Mouse (Mus musculus) embryonic facial prominence, embryonic 11.5 days (tissue): Measurements from ENCODE around the gene Wdr24. TPM values are rescaled to one million over a fixed set of nuclear protein-coding genes. Genes with fewer than 3 reads are reported as not detected.

Experiments used
- ATAC-seq: fragments of 200-750 bp; cut with Nextera tagmentation; replicated peaks from 2 replicates; pipeline ENCODE4 v1.8.0; 2017; ENCODE audit warnings: low read depth; ENCODE audit not compliant: insufficient number of reproducible peaks, low FRiP score, low TSS enrichment
- DNase-seq: peaks from one replicate; pipeline ENCODE4 v3.0.0-alpha.2; 2015; ENCODE audit warnings: low spot score
- H3K27ac ChIP-seq: fragments of 300-500 bp; sonication (generic); replicated peaks from 2 replicates; pipeline ENCODE4 v1.5.1; 2014; ENCODE audit warnings: mild to moderate bottlenecking, low read depth, low read length, control low read depth
- H3K27me3 ChIP-seq: fragments of 300-500 bp; sonication (generic); 2 replicates; pipeline ENCODE4 v1.6.1; 2014; ENCODE audit warnings: mild to moderate bottlenecking, low read length, moderate library complexity, mixed read lengths; ENCODE audit not compliant: control insufficient read depth, insufficient read depth
- H3K36me3 ChIP-seq: fragments of 300-500 bp; sonication (generic); replicated peaks from 2 replicates; pipeline ENCODE4 v1.6.1; 2014; ENCODE audit warnings: low read depth, mild to moderate bottlenecking, low read length, moderate library complexity, mixed read lengths; ENCODE audit not compliant: control insufficient read depth, insufficient read depth
- H3K4me1 ChIP-seq: fragments of 300-500 bp; sonication (generic); 2 replicates; pipeline ENCODE4 v1.6.1; 2014; ENCODE audit warnings: low read length, mixed read lengths; ENCODE audit not compliant: control insufficient read depth, insufficient read depth
- H3K4me2 ChIP-seq: fragments of 300-500 bp; sonication (generic); 2 replicates; pipeline ENCODE4 v1.6.1; 2014; ENCODE audit warnings: low read depth, mild to moderate bottlenecking, control low read depth, low read length, moderate library complexity
- H3K4me3 ChIP-seq: fragments of 300-500 bp; sonication (generic); 2 replicates; pipeline ENCODE4 v1.5.1; 2014; ENCODE audit warnings: low read depth, low read length, control low read depth
- H3K9ac ChIP-seq: fragments of 300-500 bp; sonication (generic); replicated peaks from 2 replicates; pipeline ENCODE4 v1.6.1; 2014; ENCODE audit warnings: mild to moderate bottlenecking, control low read depth, low read length
- H3K9me3 ChIP-seq: fragments of 300-500 bp; sonication (generic); replicated peaks from 2 replicates; pipeline ENCODE4 v1.6.1; 2016; ENCODE audit warnings: mild to moderate bottlenecking, low read length, inconsistent platforms, mixed read lengths; ENCODE audit not compliant: control insufficient read depth
- WGBS: fragments of 180-500 bp; shearing (Covaris S2); extraction: QIAGEN DNeasy Blood & Tissue Kit; methylation state at CpG from one replicate; pipeline ENCODE4 v1.1.7; 2014; 5-methylcytosine and 5-hydroxymethylcytosine counted together
- polyA plus RNA-seq: library from polyadenylated mRNA; unstranded; fragments of >200 nt; fragmentation: Nextera tagmentation; extraction: Ambion mirVana; gene quantifications from 2 replicates; pipeline ENCODE4 v1.2.1, GENCODE M21; 2014

The Wdr24 gene
- polyA plus RNA-seq, 1 experiment from 2014 or later = 24.5 TPM

DNA sequence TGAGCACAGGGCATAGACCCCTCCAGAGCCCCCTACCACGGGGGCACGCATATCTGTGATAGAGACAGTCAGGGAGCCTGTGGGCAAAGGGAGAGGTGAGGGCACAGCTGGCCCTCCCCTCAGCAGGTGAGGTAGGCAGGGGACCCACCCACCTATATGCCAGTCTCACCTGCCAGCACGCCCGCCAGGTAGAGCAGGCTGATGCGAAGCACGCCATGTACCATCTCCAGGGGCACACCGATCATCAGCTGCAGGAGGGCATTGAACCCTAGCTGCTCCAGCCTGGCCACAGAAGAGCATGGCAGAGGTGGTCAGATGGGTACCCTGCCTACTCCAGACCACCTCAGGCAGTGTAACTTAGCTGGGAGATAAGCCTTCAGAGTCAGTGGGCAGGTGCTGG, 11.9 kb downstream of the Wdr24 start:
- Histone ChIP-seq H3K27me3 (no peaks in the 10 kb centered on the region), H3K9ac (peak overlapping the region; percentile 9; the same call in 1 of the 2 replicates), H3K4me2 (no peak overlapping the region), H3K36me3 (peaks cover 8% of the 10 kb centered on the region), H3K4me3 (no peak overlapping the region), H3K9me3 (no peaks in the 10 kb centered on the region), H3K4me1 (peaks cover 25% of the 10 kb centered on the region), H3K27ac (no peak overlapping the region)
- DNase-seq (no peak), ATAC-seq (no peak)
- WGBS = 94% methylated on average over 7 of the region's 7 CpGs

GRCm38 (mm10) chr17:25835816-25836215, 12.4 kb downstream of the Wdr24 start:
- no peak overlapping the region for H3K4me2 ChIP-seq
- H3K9ac ChIP-seq = no peak overlapping the region; the same call in 1 of the 2 replicates
- H3K27ac ChIP-seq = no peak overlapping the region
- DNase-seq (no peak), ATAC-seq (no peak)
- H3K4me3 ChIP-seq = no peak overlapping the region
- H3K9me3 ChIP-seq = no peaks in the 10 kb centered on the region
- H3K36me3 ChIP-seq = peaks cover 11% of the 10 kb centered on the region
- WGBS = 91% methylated on average over 16 of the region's 16 CpGs
- H3K4me1 ChIP-seq = peaks cover 25% of the 10 kb centered on the region
- no peaks in the 10 kb centered on the region for H3K27me3 ChIP-seq

- no peaks in the 10 kb centered on the region for H3K9me3 ChIP-seq
- peak overlapping the region; percentile 57 for H3K4me2 ChIP-seq
- DNase-seq (no peak), ATAC-seq (no peak)
- H3K4me3 ChIP-seq = peak overlapping the region; percentile 17
- H3K36me3 ChIP-seq = peaks cover 16% of the 10 kb centered on the region
- H3K4me1 ChIP-seq = peaks cover 21% of the 10 kb centered on the region
- no peak overlapping the region for H3K27ac ChIP-seq
- H3K9ac ChIP-seq = peak overlapping the region; percentile 35
- H3K27me3 ChIP-seq = no peaks in the 10 kb centered on the region
- 26% methylated on average over 22 of the region's 23 CpGs for WGBS
Observed at GRCm38 (mm10) chr17:25836397-25837075, 13.1 kb downstream of the Wdr24 start.

DNA sequence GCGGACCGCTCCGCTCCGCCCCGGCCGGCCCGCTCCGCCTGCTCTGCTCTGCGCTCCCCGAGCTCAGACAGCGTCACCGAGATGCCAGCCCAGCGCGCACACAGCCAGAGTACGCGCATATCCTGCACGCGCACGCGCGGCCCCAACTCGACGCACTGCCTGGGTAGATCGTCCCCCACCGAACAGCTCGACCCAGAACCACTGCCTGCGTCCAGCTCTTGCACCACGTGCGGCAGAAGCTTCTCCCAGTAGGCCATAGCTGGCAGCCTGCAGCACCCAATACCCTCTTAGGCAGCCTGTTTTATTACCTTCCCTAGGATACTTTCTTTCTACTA, 13.6 kb downstream of the Wdr24 start, which contains the start of gene Rhbdl1:
TSS of gene Rhbdl1 (minus strand) at position 220 of the 335 bp plus-strand sequence.
- H3K36me3 ChIP-seq = peaks cover 16% of the 10 kb centered on the region

GRCm38 (mm10) chr17:25837533-25837932, 14.1 kb downstream of the Wdr24 start:
- no peak overlapping the region for H3K27ac ChIP-seq
- H3K4me2 ChIP-seq = no peak overlapping the region
- no peak for DNase-seq
- ATAC-seq = no peak
- H3K36me3 ChIP-seq = peaks cover 16% of the 10 kb centered on the region
- WGBS = 44% methylated on average over 3 of the region's 3 CpGs
- H3K27me3 ChIP-seq = no peaks in the 10 kb centered on the region
- no peaks in the 10 kb centered on the region for H3K9me3 ChIP-seq
- H3K9ac ChIP-seq = peak overlapping the region; percentile 7; the same call in 1 of the 2 replicates
- peaks cover 19% of the 10 kb centered on the region for H3K4me1 ChIP-seq
- no peak overlapping the region for H3K4me3 ChIP-seq

More for the DNA sequence above, 13.6 kb downstream of the Wdr24 start, which contains the start of gene Rhbdl1:
- peaks cover 19% of the 10 kb centered on the region for H3K4me1 ChIP-seq
- WGBS = 2% methylated on average over 29 of the region's 29 CpGs
- peak within 1 kb of the TSS; percentile 17 for H3K4me3 ChIP-seq
- no peaks in the 10 kb centered on the region for H3K9me3 ChIP-seq
- peak within 1 kb of the TSS; percentile 57 for H3K4me2 ChIP-seq
- ATAC-seq (no peak), DNase-seq (peak; percentile 68)
- H3K27ac ChIP-seq = no peak within 1 kb of the TSS
- H3K27me3 ChIP-seq = no peaks in the 10 kb centered on the region
- peak within 1 kb of the TSS; percentile 35 for H3K9ac ChIP-seq

- H3K27ac ChIP-seq = no peak overlapping the region
- no peak overlapping the region for H3K4me3 ChIP-seq
- no peak overlapping the region for H3K9ac ChIP-seq
- no peak for DNase-seq
- H3K4me2 ChIP-seq = no peak overlapping the region
- H3K4me1 ChIP-seq = peaks cover 18% of the 10 kb centered on the region
- no peak for ATAC-seq
- H3K9me3 ChIP-seq = no peaks in the 10 kb centered on the region
- peaks cover 16% of the 10 kb centered on the region for H3K36me3 ChIP-seq
- H3K27me3 ChIP-seq = no peaks in the 10 kb centered on the region
- 85% methylated on average over 4 of the region's 4 CpGs for WGBS
Observed at GRCm38 (mm10) chr17:25838904-25839303, 15.5 kb downstream of the Wdr24 start.

GRCm38 (mm10) chr17:25839455-25840235, 16.2 kb downstream of the Wdr24 start:
- Histone ChIP-seq H3K4me3 (no peak overlapping the region), H3K27me3 (no peaks in the 10 kb centered on the region), H3K36me3 (peaks cover 16% of the 10 kb centered on the region), H3K9me3 (no peaks in the 10 kb centered on the region), H3K9ac (no peak overlapping the region), H3K4me2 (no peak overlapping the region), H3K27ac (no peak overlapping the region), H3K4me1 (peaks cover 10% of the 10 kb centered on the region)
- ATAC-seq (no peak), DNase-seq (no peak)
- 87% methylated on average over 14 of the region's 14 CpGs for WGBS

DNA sequence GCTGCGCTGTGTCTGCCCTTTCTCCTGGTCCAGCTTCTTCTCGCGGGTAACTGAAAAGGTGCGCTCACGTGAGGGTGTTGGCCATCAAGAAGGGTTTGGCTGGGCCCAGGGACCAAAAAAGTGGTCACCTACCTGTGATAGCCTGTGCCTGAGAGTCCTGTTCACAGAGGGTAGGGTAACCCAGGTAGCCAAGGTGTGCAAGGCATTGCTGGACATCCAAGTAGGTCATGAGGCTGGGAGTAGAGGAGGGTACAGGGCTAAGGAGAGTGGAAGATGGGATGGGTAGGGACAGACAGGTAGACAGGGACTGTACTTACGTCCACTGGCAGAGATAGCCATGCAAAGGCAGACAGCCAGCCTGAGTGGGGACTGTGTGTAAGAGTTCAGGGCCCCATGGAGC, 17.1 kb downstream of the Wdr24 start:
- Histone ChIP-seq H3K27ac (no peak overlapping the region), H3K4me3 (no peak overlapping the region), H3K4me1 (peaks cover 10% of the 10 kb centered on the region), H3K27me3 (no peaks in the 10 kb centered on the region), H3K9ac (no peak overlapping the region), H3K9me3 (no peaks in the 10 kb centered on the region), H3K4me2 (no peak overlapping the region), H3K36me3 (peaks cover 14% of the 10 kb centered on the region)
- WGBS = 92% methylated on average over 6 of the region's 6 CpGs
- DNase-seq (no peak), ATAC-seq (no peak)
